Mouse (Mus musculus): ENCODE measurements at regions not wholly inside any gene's neighbourhood (a gene's known extent, or its start where the extent isn't known, plus 50 kb on each side); places are given as distances from the start of the nearest gene placed in this dataset.

DNA sequence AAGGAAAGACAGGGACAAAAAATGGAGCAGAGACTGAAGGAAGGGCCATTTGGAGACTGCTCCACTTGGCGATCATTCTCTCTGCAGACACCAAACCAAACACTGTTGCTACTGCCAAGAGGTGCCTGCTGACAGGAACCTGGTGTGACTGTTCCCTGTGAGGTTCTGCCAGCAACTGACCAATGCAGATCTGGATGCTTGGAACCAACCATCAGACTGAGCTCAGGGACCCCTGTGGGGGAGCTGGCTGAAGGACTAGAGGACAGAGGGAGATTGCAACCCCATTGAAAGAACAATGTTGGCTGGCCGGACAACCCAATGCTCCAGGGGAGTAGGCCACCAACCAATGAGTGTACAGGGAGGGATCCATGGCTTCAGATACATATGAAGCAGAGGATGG lies 139.2 kb upstream of the Cep126 start:
- DNase-seq (ENCODE audit: low read depth, low spot score), result no peak

DNA sequence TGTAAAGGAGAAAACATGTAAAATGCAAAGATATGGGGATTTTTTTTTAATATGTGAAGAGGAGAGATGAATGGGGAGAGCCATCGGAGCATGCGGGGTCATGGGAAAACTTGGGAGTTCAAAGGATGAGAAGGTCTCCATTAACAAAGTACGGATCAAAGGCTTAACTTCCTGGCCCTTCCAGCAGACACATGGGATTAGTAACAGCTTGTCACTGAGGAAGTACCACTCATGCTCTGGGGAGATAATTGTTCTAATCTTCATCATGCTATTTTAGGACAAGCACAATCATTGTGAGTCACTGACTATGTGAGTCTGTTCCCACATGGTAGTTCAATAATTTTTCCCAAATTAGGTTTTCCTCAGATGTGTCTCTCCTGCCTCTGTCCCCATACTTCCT lies 115.4 kb upstream of the Cep126 start:
- no peak for DNase-seq (ENCODE audit: low read depth, low spot score)

- DNase-seq (ENCODE audit: low read depth, low spot score), result no peak
Measured at GRCm38 (mm10) chr9:8228078-8228477, 94.0 kb upstream of the Cep126 start.

- peak; percentile 66 for DNase-seq (ENCODE audit: low read depth, low spot score)
Measured at GRCm38 (mm10) chr9:8226415-8226814, 92.3 kb upstream of the Cep126 start.

DNA sequence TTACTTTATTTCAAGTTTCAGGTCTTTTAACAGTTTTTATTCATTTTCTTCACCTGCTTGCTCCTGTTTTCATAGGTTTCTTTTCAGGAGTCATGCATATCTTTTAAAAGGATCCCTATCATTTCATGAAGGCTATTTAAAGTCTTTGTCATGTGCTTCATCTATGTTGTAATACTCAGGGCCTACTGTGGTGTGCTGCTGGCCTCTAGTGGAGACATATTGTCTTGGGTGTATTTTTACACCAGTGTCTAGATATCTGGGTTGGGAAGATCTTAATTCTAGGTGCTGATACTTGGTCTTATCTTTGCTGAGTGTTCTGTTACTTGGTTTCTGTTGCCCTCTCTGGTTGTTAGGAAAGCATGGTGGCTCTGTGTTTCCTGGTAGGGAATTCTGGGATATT lies 74.8 kb upstream of the Cep126 start:
- DNase-seq (ENCODE audit: low read depth, low spot score), result peak; percentile 80

DNA sequence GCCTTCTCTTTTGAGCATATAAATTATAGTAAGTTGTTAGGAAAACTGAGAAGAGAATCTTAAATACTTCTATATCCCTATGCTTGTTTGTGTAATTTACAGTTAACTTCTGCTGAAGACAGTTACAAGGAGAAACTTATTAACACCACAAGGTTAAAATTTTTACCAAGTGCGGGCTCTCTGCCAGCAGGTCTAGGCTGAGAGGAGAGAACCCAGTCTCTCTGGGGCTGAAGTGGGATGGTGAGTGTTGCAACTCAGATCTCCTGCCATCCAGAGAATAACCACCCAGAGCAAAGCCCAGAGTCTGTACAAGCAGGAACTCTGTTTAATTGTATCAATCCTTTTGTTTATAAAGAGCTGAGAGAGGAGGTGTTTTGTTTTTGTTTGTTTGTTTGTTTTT lies 51.3 kb upstream of the Cep126 start:
- DNase-seq (ENCODE audit: low read depth, low spot score), result no peak

Measured in 3T3-L1 (cell line).